Mouse (Mus musculus): ENCODE data around the gene Adh7. TPM values are rescaled to one million over a fixed set of nuclear protein-coding genes. Genes with fewer than 3 reads are reported as not detected.

Adh7 gene
- polyA plus RNA-seq (2016; fragmentation: Nextera tagmentation; extraction: Ambion mirVana): 0.20 TPM in 1 of 2 replicates, not detected in the other

DNA sequence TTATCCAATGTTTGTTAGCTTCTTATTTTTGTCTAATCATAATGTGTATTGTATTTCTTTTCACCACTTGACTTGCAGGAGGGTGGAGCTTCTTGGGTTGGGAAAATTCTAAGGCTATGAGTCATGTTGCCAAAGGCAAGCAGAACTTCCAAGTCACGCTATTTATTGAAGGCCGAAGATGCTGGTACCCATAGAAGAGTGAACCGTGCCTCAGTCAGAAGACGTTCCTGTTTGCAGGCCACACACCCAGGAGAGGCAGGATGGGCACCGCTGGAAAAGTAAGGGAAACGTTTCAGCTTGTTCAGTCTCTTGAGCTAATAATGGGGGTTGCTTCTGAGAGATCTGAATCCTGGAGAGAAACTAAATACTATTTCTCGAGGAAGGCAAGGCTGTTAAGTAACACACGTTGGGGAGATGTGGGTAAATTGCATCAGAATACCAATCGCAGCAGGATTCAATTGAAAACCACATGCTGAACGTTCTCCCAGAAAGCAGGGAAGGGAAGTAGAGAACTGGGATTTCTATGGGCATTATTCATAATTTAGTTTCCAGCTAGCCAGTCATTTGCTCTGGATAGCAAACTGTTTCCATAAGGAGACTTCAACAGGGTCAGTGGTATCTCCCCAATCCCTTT lies at the start of gene Adh7:
TSS of gene Adh7 (plus strand) at position 130 of the 634 bp plus-strand sequence.
- H3K36me3 ChIP-seq: no peaks in the 10 kb centered on the region
- H3K4me3 ChIP-seq: no peak within 1 kb of the TSS
- no peak for DNase-seq (ENCODE audit: low spot score)
- 82% methylated on average over 10 of the region's 10 CpGs for WGBS
- peaks cover 6% of the 10 kb centered on the region for H3K4me1 ChIP-seq
- H3K27ac ChIP-seq: no peak within 1 kb of the TSS
- H3K27me3 ChIP-seq (ENCODE audit: low read depth, poor library complexity, severe bottlenecking): no peaks in the 10 kb centered on the region
- H3K9me3 ChIP-seq (replicated peaks): no peaks in the 10 kb centered on the region

DNA sequence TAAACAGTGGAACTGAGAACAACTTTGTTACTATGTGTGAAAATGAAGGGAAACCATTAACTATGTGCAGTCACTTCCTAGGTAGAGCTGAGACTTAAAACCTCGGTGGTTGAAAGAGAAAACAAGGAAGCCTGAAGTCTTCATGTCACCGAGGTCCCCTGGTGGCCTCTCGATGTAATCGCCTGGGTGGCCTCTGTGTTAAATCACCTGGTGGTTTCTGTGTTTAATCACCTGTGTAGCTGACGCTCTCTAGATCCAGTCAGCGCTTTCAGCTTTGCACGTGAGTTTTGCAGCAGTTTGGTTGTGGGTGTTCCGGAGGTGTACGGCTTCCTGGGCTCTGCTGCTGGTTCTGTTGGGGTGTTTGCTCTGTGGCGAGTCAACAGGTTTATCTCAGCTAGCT lies 44.3 kb upstream of the Adh7 start:
- Histone ChIP-seq H3K27ac (no peak overlapping the region), H3K4me1 (no peaks in the 10 kb centered on the region), H3K36me3 (no peaks in the 10 kb centered on the region), H3K4me3 (no peak overlapping the region), H3K9me3 (replicated peaks) (no peaks in the 10 kb centered on the region), H3K27me3 (ENCODE audit: low read depth, poor library complexity, severe bottlenecking) (no peaks in the 10 kb centered on the region)
- WGBS: 81% methylated on average over 10 of the region's 10 CpGs
- no peak for DNase-seq (ENCODE audit: low spot score)

DNA sequence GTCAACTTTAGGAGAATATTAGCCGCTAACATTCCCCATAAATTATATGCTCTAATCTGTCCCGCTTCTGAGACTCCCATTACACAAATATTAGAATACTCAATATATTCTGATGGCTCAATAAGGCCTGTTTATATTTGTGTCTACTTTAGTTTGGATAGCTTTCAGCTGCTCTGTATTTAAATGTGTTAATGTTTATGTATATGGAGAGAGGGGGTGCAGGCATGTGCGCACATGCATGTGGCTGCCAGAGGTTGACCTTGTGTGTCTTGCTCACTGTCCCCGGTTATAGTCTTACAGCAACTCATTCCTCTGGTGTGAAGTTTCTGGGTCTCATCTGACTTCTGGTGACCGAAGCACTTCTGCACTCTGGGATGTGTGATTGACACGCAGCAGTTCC lies 42.0 kb upstream of the Adh7 start:
- 89% methylated on average over 6 of the region's 6 CpGs for WGBS
- no peak for DNase-seq (ENCODE audit: low spot score)
- Histone ChIP-seq H3K4me3 (no peak overlapping the region), H3K4me1 (no peaks in the 10 kb centered on the region), H3K9me3 (replicated peaks) (no peaks in the 10 kb centered on the region), H3K27me3 (ENCODE audit: low read depth, poor library complexity, severe bottlenecking) (no peaks in the 10 kb centered on the region), H3K27ac (no peak overlapping the region), H3K36me3 (no peaks in the 10 kb centered on the region)

DNA sequence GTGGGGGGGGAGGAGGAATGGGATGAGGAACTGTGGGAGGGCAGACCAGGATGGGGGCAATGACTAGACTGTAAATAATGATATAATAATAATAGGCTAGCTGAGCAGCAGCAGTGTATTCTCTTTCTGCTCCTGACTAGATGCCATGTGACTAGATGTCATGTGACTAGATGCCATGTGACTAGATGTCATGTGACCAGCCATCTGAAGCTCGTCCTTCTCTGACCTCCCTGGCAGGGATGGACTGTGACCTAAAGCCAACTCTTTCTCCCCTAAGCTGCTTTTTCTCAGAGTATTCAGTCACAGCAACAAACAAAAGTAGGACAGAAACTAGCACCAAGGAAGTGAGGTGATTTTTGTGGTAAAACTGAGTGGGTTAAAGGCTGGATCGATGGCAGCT lies 35.5 kb upstream of the Adh7 start:
- no peaks in the 10 kb centered on the region for H3K4me1 ChIP-seq
- H3K9me3 ChIP-seq (replicated peaks): no peaks in the 10 kb centered on the region
- H3K4me3 ChIP-seq: no peak overlapping the region
- no peaks in the 10 kb centered on the region for H3K27me3 ChIP-seq (ENCODE audit: low read depth, poor library complexity, severe bottlenecking)
- no peak for DNase-seq (ENCODE audit: low spot score)
- 86% methylated on average over 2 of the region's 2 CpGs for WGBS
- no peaks in the 10 kb centered on the region for H3K36me3 ChIP-seq
- no peak overlapping the region for H3K27ac ChIP-seq

DNA sequence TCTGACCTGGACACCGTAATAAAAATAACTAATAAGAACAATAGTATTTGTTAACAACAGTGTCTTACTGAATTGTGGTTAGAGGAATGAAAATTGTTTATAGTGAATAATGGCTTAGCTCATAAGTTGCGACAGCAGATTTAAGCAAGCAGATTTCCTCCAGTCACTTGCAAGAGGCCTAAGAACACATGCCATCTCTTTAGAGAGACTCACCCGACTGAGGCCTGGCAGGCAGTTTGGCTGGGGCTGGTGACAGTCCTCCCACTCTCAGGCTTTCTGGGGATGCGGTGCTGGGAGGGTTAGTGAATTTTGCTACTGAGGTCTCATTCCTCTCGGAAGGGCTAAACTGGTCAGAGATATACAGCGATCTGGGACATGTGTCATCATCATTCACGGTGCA lies 34.2 kb upstream of the Adh7 start:
- no peak for DNase-seq (ENCODE audit: low spot score)
- H3K4me1 ChIP-seq: no peaks in the 10 kb centered on the region
- H3K36me3 ChIP-seq: no peaks in the 10 kb centered on the region
- no peak overlapping the region for H3K27ac ChIP-seq
- no peaks in the 10 kb centered on the region for H3K9me3 ChIP-seq (replicated peaks)
- no peak overlapping the region for H3K4me3 ChIP-seq
- WGBS: 92% methylated on average over 7 of the region's 7 CpGs
- H3K27me3 ChIP-seq (ENCODE audit: low read depth, poor library complexity, severe bottlenecking): no peaks in the 10 kb centered on the region

DNA sequence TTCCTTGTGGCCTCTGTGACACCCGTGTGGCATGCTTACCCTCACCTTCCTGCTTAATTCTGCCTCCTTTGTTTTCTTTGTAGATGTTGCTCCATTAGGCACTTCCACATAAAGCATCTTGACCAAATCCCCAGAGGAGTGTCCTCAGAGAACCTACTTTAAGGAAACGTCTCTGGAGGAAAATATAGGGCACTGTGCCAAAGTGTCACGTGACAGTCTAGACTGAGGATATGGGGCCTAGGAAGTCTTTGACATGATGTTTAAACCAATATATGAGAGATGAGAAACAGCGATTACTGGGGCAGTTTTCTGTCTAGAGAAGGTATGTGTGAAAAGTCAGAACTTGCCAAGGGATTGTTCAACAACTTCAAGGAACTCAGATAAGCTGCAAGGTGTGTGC lies 32.3 kb upstream of the Adh7 start:
- H3K27ac ChIP-seq: no peak overlapping the region
- no peaks in the 10 kb centered on the region for H3K27me3 ChIP-seq (ENCODE audit: low read depth, poor library complexity, severe bottlenecking)
- H3K4me3 ChIP-seq: no peak overlapping the region
- DNase-seq (ENCODE audit: low spot score): no peak
- 0 out of 2 replicates have a peak, but pooled peaks cover 3% of the 10 kb centered on the region for H3K4me1 ChIP-seq
- no peaks in the 10 kb centered on the region for H3K9me3 ChIP-seq (replicated peaks)
- H3K36me3 ChIP-seq: no peaks in the 10 kb centered on the region
- WGBS: 88% methylated on average over 4 of the region's 4 CpGs

DNA sequence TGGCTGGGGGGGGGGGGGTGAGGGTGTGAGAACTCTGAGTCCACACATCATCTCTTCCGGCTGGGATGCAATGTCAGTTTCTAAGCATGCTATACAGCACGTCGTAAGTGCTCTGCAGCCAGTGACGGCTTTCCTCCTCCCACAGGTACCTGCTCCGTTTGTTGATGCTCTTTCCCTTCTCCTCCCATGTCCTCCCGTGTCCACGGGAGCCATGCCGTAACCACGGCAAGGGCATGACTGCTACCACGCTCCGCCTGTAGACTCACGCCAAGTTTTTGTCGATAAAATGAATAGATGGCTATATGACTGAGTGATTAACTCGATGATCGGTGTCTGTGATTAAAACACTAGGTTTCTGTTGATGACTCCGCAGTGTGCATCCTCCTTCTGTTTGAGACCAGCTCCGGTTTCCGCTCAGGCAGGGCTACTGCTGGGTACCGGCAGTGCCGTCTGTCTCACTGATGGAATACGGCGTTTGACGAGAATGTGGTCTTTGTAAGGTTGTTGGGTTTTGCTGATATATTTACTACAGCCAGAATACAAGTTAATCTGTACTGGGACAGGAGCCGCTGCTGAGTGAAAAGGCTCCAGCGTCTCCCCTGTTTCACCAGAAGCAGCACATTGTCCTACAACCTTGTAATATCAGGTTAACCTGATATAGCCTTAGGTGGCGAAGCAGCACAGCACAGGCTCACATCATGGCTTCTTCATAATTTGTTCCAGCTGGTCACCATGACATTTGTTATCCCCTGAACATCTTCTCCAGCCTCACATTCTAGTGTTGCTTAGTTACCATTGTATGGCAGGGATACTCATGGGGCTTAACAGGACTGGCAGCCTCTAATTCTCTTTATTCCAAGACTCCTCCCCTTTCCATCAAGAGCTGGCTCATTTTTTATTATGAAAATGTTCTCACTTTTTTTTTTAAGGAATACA lies 31.3 kb upstream of the Adh7 start:
- no peak for DNase-seq (ENCODE audit: low spot score)
- H3K27me3 ChIP-seq (ENCODE audit: low read depth, poor library complexity, severe bottlenecking): no peaks in the 10 kb centered on the region
- H3K4me3 ChIP-seq: no peak overlapping the region
- H3K4me1 ChIP-seq: 0 out of 2 replicates have a peak, but pooled peaks cover 3% of the 10 kb centered on the region
- no peaks in the 10 kb centered on the region for H3K9me3 ChIP-seq (replicated peaks)
- 93% methylated on average over 26 of the region's 26 CpGs for WGBS
- H3K36me3 ChIP-seq: no peaks in the 10 kb centered on the region
- no peak overlapping the region for H3K27ac ChIP-seq

DNA sequence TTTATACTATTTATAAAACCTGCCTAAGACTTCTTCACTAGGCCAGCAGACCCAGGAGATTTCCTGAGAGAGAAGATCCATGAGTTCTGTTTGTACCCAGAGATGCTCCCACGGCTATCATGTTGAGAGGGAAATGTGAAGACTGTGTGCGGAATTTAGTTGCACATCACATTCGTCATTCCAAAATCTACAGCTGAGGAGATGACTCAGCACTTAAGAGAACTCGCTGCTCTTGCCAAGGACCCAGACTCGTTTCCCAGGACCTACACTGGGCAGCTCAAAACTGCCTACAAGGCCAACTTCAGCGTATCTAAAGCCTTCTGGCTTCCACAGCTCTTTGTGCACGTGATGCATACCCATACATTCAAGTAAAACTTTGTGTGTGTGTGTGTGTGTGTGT lies 25.3 kb upstream of the Adh7 start:
- DNase-seq (ENCODE audit: low spot score): no peak
- H3K4me3 ChIP-seq: no peak overlapping the region
- no peaks in the 10 kb centered on the region for H3K36me3 ChIP-seq
- 0 out of 2 replicates have a peak, but pooled peaks cover 3% of the 10 kb centered on the region for H3K4me1 ChIP-seq
- H3K27ac ChIP-seq: no peak overlapping the region
- peaks cover 3% of the 10 kb centered on the region; the same call in 1 of the 2 replicates for H3K27me3 ChIP-seq (ENCODE audit: low read depth, poor library complexity, severe bottlenecking)
- 91% methylated on average over 7 of the region's 7 CpGs for WGBS
- H3K9me3 ChIP-seq (replicated peaks): no peaks in the 10 kb centered on the region

DNA sequence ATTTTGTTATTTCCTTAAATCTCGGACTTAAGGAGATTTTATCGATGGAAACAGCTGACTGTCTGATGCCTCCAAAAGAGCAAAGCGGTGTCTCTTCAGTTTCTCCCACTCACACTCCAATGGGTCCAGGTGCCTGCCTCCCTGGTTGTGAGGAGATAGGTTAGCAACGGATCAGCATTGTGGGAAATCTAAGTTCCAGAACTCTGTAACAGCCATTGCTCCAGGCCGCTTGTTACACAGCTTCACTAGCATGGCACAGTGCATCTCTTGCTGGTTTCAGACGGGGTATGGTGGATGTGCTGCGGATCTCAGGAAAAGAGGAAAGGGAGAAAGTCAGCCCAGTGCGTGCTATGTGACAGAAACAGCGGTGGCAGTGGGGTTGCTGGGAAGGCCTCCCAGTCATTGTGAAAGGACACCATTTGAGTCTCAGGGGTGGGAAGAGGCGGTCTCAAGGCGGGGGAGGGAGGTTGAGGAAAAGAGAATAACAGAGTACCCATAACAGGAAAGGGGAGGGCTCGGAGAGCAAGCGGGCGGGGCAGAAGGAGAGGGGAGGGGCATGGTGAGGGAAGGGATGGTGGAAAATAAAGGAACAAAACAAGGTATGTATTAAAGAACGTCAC lies 23.8 kb upstream of the Adh7 start, which contains the start of gene 4930579F01Rik:
TSS of gene 4930579F01Rik (minus strand) at position 143 of the 620 bp plus-strand sequence.
- Histone ChIP-seq H3K36me3 (no peaks in the 10 kb centered on the region), H3K4me3 (no peak within 1 kb of the TSS), H3K4me1 (0 out of 2 replicates have a peak, but pooled peaks cover 6% of the 10 kb centered on the region), H3K9me3 (replicated peaks) (no peaks in the 10 kb centered on the region), H3K27me3 (ENCODE audit: low read depth, poor library complexity, severe bottlenecking) (peaks cover 7% of the 10 kb centered on the region; the same call in 1 of the 2 replicates), H3K27ac (no peak within 1 kb of the TSS)
- DNase-seq (ENCODE audit: low spot score): no peak
- 88% methylated on average over 15 of the region's 15 CpGs for WGBS

DNA sequence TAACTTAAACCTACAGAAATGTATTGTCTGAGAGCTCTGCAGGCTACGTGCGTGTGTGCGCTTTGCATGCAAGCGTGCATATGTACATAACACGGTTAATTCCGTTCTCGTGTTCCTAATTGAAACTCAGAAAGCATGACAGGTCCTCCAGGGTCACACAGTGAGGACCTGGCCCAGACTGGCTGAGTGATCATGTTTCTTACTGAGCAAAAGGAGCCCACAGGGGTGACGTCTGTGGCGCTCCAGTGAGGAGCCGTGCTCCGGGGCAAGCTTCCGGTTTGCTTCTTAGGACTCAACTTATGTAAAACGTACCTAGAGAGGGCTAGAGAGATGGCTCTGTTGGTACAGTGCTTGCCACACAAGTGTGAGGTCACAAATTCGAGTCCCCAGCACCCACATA lies 20.5 kb upstream of the Adh7 start:
- Histone ChIP-seq H3K27me3 (ENCODE audit: low read depth, poor library complexity, severe bottlenecking) (peaks cover 7% of the 10 kb centered on the region; the same call in 1 of the 2 replicates), H3K9me3 (replicated peaks) (no peaks in the 10 kb centered on the region)
- WGBS: 86% methylated on average over 14 of the region's 14 CpGs

DNA sequence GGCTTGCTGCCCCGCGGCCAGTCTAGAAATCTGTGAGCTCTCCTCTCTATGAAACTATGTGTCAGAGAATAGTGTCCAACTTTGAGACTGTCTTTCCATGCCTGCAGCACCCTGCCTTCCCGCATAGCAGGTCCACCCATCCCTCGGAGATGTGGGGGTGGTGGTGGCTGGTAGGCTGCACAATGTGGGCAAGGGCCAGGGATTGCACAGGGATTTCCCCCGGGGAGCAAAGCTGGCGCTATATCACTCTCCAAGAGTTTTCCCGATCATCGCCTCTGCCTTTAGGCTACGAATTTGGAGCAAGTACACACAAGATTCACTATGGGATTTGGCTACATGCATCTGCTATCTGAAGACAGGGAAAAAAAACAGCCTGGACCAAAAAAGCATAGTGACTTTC lies 20.0 kb upstream of the Adh7 start:
- WGBS: 74% methylated on average over 9 of the region's 9 CpGs
- no peak overlapping the region for H3K4me3 ChIP-seq
- no peak for DNase-seq (ENCODE audit: low spot score)
- H3K36me3 ChIP-seq: no peaks in the 10 kb centered on the region
- H3K4me1 ChIP-seq: 0 out of 2 replicates have a peak, but pooled peaks cover 3% of the 10 kb centered on the region
- no peaks in the 10 kb centered on the region for H3K9me3 ChIP-seq (replicated peaks)
- no peak overlapping the region for H3K27ac ChIP-seq
- H3K27me3 ChIP-seq (ENCODE audit: low read depth, poor library complexity, severe bottlenecking): peaks cover 7% of the 10 kb centered on the region; the same call in 1 of the 2 replicates

More for the DNA sequence above, 20.5 kb upstream of the Adh7 start:
- no peak for DNase-seq (ENCODE audit: low spot score)
- Histone ChIP-seq H3K27ac (no peak overlapping the region), H3K36me3 (no peaks in the 10 kb centered on the region), H3K4me1 (0 out of 2 replicates have a peak, but pooled peaks cover 3% of the 10 kb centered on the region), H3K4me3 (no peak overlapping the region)

DNA sequence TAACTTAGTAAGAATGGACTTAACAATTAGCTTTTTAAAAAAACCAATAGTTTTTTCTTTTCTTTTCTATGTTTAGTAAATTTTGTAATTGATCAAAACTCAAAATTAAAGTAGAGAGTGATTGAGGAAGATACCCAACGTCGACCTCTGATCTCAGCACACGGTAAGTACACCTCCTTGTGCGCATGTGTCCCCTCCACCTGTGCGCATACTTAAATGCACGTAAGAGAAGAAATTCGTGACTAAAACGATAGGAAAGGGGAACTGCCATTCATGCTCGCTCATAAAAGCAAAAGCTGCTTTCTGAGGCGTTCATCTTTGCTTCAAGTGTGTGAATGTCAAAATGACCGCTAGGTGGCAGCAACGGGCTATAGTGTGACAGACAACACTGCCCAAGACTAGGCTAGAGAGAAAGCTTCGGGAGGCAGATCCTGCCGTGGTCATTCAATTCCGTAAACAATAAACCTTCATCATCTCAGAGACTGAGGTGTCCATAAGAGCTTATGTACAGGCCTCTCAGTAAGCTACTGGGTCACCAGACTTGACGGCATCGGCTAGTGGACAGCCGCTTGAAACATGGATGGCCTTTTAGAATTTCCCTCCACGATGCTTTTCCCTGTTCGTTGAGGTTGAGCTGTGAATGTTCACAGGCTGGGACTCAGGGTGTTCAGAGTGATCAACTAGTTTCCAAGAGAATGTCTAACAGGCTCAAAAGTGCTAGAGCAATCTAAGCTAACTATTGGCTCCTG lies 19.4 kb upstream of the Adh7 start:
- Histone ChIP-seq H3K36me3 (no peaks in the 10 kb centered on the region), H3K27ac (0 out of 2 replicates have a peak overlapping the region, but pooled peaks have one; percentile 58), H3K9me3 (replicated peaks) (no peaks in the 10 kb centered on the region), H3K4me1 (0 out of 2 replicates have a peak, but pooled peaks cover 3% of the 10 kb centered on the region), H3K4me3 (peak overlapping the region; percentile 29; the same call in 1 of the 2 replicates), H3K27me3 (ENCODE audit: low read depth, poor library complexity, severe bottlenecking) (peaks cover 7% of the 10 kb centered on the region; the same call in 1 of the 2 replicates)
- WGBS: 31% methylated on average over 20 of the region's 20 CpGs
- DNase-seq (ENCODE audit: low spot score): peak; percentile 93

Measured in limb, embryonic 10.5 days (tissue).